Mouse (Mus musculus) left cerebral cortex, postnatal 4 days (tissue): ENCODE data around the gene Tmsb10. TPM values are rescaled to one million over a fixed set of nuclear protein-coding genes. Genes with fewer than 3 reads are reported as not detected.

Source experiments
- DNase-seq: peaks from one replicate; pipeline ENCODE4 v3.0.0-alpha.2; 2022
- intact Hi-C: fragments of 180-260 bp; cut with DNase I; formaldehyde crosslinking; loops from one replicate; pipeline ENCODE4 v1.15.1; 2025
- total RNA-seq, 2 experiments: library from RNA; stranded (reverse); gene quantifications; 2 replicates each; pipeline ENCODE4 v1.2.3; 2021

Gene Tmsb10
- total RNA-seq, 2 experiments from 2014 or later = 2,786 to 2,903 TPM

- peak; percentile 65 for DNase-seq
- intact Hi-C loops = no loop called here
These were observed 2.1 kb downstream of the Tmsb10 start for GRCm38 (mm10) chr6:72956199-72957092.

GRCm38 (mm10) chr6:72955517-72956198 is 2.9 kb downstream of the Tmsb10 start:
- peak; percentile 32 for DNase-seq
- intact Hi-C loops = no loop called here

- intact Hi-C loops = no loop called here
- no peak for DNase-seq
These were observed 3.8 kb downstream of the Tmsb10 start for GRCm38 (mm10) chr6:72954786-72955185.

GRCm38 (mm10) chr6:72952967-72953366 is 5.6 kb downstream of the Tmsb10 start:
- intact Hi-C loops = no loop called here
- no peak for DNase-seq

GRCm38 (mm10) chr6:72952221-72952620 is 6.3 kb downstream of the Tmsb10 start:
- DNase-seq = no peak
- intact Hi-C loops = no loop called here

GRCm38 (mm10) chr6:72949161-72949756 is 9.3 kb downstream of the Tmsb10 start:
- intact Hi-C loops = no loop called here
- DNase-seq = no peak

- intact Hi-C loops = no loop called here
- no peak for DNase-seq
These were observed 10.2 kb downstream of the Tmsb10 start for GRCm38 (mm10) chr6:72948392-72948791.

- intact Hi-C loops = no loop called here
- no peak for DNase-seq
These were observed 10.6 kb downstream of the Tmsb10 start for GRCm38 (mm10) chr6:72947960-72948359.

GRCm38 (mm10) chr6:72940493-72940892 is 18.1 kb downstream of the Tmsb10 start:
- DNase-seq = peak; percentile 55
- intact Hi-C loops = loop anchor here (5.0 kb wide), 2 partner anchors 212 to 287 kb away; no protein-coding TSS in a partner anchor

GRCm38 (mm10) chr6:72937859-72938258 is 20.7 kb downstream of the Tmsb10 start:
- intact Hi-C loops = no loop called here
- no peak for DNase-seq

- DNase-seq = no peak
- intact Hi-C loops = no loop called here
These were observed 21.1 kb downstream of the Tmsb10 start for GRCm38 (mm10) chr6:72937430-72937829.

GRCm38 (mm10) chr6:72932955-72933354 is 25.6 kb downstream of the Tmsb10 start:
- intact Hi-C loops = no loop called here
- DNase-seq = no peak

- DNase-seq = no peak
- intact Hi-C loops = no loop called here
These were observed 27.0 kb downstream of the Tmsb10 start for GRCm38 (mm10) chr6:72931533-72931932.

GRCm38 (mm10) chr6:72929795-72930398 is 28.7 kb downstream of the Tmsb10 start:
- no peak for DNase-seq
- intact Hi-C loops = no loop called here

- peak; percentile 38 for DNase-seq
- intact Hi-C loops = no loop called here
These were observed 31.6 kb downstream of the Tmsb10 start for GRCm38 (mm10) chr6:72926755-72927482.

- DNase-seq = no peak
- intact Hi-C loops = no loop called here
These were observed 32.5 kb downstream of the Tmsb10 start for GRCm38 (mm10) chr6:72926031-72926430.

- intact Hi-C loops = no loop called here
- no peak for DNase-seq
These were observed 35.2 kb downstream of the Tmsb10 start for GRCm38 (mm10) chr6:72923381-72923780.

GRCm38 (mm10) chr6:72921081-72921480 is 37.5 kb downstream of the Tmsb10 start:
- intact Hi-C loops = no loop called here
- no peak for DNase-seq

GRCm38 (mm10) chr6:72918510-72919033 is 40.0 kb downstream of the Tmsb10 start:
- intact Hi-C loops = no loop called here
- DNase-seq = no peak

- no peak for DNase-seq
- intact Hi-C loops = no loop called here
These were observed 42.2 kb downstream of the Tmsb10 start for GRCm38 (mm10) chr6:72916330-72916729.
